Mouse (Mus musculus) heart, adult 2 months (tissue): ENCODE data around the gene Gtf3c1. TPM values are rescaled to one million over a fixed set of nuclear protein-coding genes. Genes with fewer than 3 reads are reported as not detected.
A peak's percentile ranks its signal among the peaks of the same experiment; 100 is the strongest.
"Not testable (repeated sequence)": the region's sequence is repeated elsewhere in the genome, so short reads cannot be mapped to it uniquely, and the experiment has no call there.

ENCODE experiments used
- DNase-seq, 2 experiments: peaks; one replicate each; pipeline ENCODE4 v3.0.0; 2021
- H3K27ac ChIP-seq: fragments of 200-600 bp; 2 replicates; pipeline ENCODE4 v1.8.1; 2022
- H3K27me3 ChIP-seq: fragments of 200-500 bp; 2 replicates; pipeline ENCODE4 v1.6.1; 2012; ENCODE audit warnings: mild to moderate bottlenecking, low read length, inconsistent platforms, mixed read lengths; ENCODE audit not compliant: control insufficient read depth, insufficient read depth
- H3K36me3 ChIP-seq: fragments of 200-500 bp; 2 replicates; pipeline ENCODE4 v1.6.1; 2012; ENCODE audit warnings: low read length, inconsistent platforms; ENCODE audit not compliant: control insufficient read depth, insufficient read depth
- H3K4me1 ChIP-seq: fragments of 200-500 bp; 2 replicates; pipeline ENCODE4 v1.6.1; 2011; ENCODE audit warnings: low read length; ENCODE audit not compliant: control insufficient read depth, insufficient read depth
- H3K4me3 ChIP-seq: fragments of 200-600 bp; 2 replicates; pipeline ENCODE4 v1.8.1; 2022
- H3K79me2 ChIP-seq: fragments of 200-500 bp; replicated peaks from 2 replicates; pipeline ENCODE4 v1.6.1; 2012; ENCODE audit warnings: mild to moderate bottlenecking, inconsistent platforms, low read length, moderate library complexity, mixed read lengths; ENCODE audit not compliant: control insufficient read depth, insufficient read depth
- H3K9ac ChIP-seq: fragments of 200-500 bp; 2 replicates; pipeline ENCODE4 v1.6.1; 2012; ENCODE audit warnings: low read depth, mild to moderate bottlenecking, control low read depth, inconsistent platforms, low read length, mixed read lengths
- CTCF ChIP-seq: fragments of 200-600 bp; IDR thresholded peaks from 2 replicates; pipeline ENCODE4 v1.8.1; 2022; ENCODE audit warnings: antibody characterized with exemption, mild to moderate bottlenecking, moderate library complexity
- EP300 ChIP-seq: fragments of 200-500 bp; IDR thresholded peaks from 2 replicates; pipeline ENCODE4 v1.6.1; 2011; ENCODE audit warnings: low read depth, low read length, control low read depth; ENCODE audit not compliant: insufficient read depth
- POLR2A ChIP-seq: fragments of 200-500 bp; IDR thresholded peaks from 2 replicates; pipeline ENCODE4 v1.6.1; 2011; ENCODE audit warnings: mild to moderate bottlenecking, low read depth, low read length, control low read depth; ENCODE audit not compliant: insufficient read depth
- WGBS: fragments of 180-500 bp; shearing (Covaris S2); methylation state at CpG from one replicate; pipeline ENCODE4 v1.1.7; 2018; 5-methylcytosine and 5-hydroxymethylcytosine counted together
- intact Hi-C: fragments of 180-260 bp; cut with DNase I; formaldehyde crosslinking; loops from one replicate; pipeline ENCODE4 v1.15.1; 2025
- polyA plus RNA-seq: library from polyadenylated mRNA; depleted of rRNA; stranded (reverse); fragments of >200 nt; gene quantifications from 2 replicates; pipeline ENCODE4 v1.2.3, GENCODE M21; 2012
- total RNA-seq, 2 experiments: library from RNA; stranded (reverse); gene quantifications; 2 replicates each; pipeline ENCODE4 v1.2.3; 2021

Gene Gtf3c1
- total and polyA plus RNA-seq, 3 experiments: 30.2 to 47.9 (median 46.3) TPM

- Histone ChIP-seq H3K9ac (no peak overlapping the region), H3K27me3 (no peaks in the 10 kb centered on the region), H3K36me3 (peaks cover 3% of the 10 kb centered on the region; the same call in 1 of the 2 replicates), H3K79me2 (no peaks in the 10 kb centered on the region), H3K27ac (no peak overlapping the region), H3K4me1 (peaks cover 12% of the 10 kb centered on the region), H3K4me3 (no peak overlapping the region)
- intact Hi-C loops: no loop called here
- 7% methylated on average over 2 of the region's 2 CpGs for WGBS
- TF ChIP-seq EP300 (no peak), CTCF (no peak), POLR2A (no peak)
- peak in 1 of 2 experiments; percentile 32 for DNase-seq
Observed at GRCm38 (mm10) chr7:125716724-125717123, 9.1 kb upstream of the Gtf3c1 start.

- intact Hi-C loops: no loop called here
- Histone ChIP-seq H3K79me2 (no peaks in the 10 kb centered on the region), H3K4me3 (no peak overlapping the region), H3K36me3 (no peaks in the 10 kb centered on the region), H3K9ac (no peak overlapping the region), H3K27ac (no peak overlapping the region), H3K27me3 (no peaks in the 10 kb centered on the region), H3K4me1 (peaks cover 8% of the 10 kb centered on the region)
- no peak for TF ChIP-seq EP300
- no peak for TF ChIP-seq POLR2A
- TF ChIP-seq CTCF: no peak
- DNase-seq: no peak
- 70% methylated on average over 3 of the region's 3 CpGs for WGBS
Observed at GRCm38 (mm10) chr7:125714803-125715202, 7.2 kb upstream of the Gtf3c1 start.

- H3K4me1 ChIP-seq, DNase-seq, H3K36me3 ChIP-seq, H3K27ac ChIP-seq, H3K9ac ChIP-seq, H3K27me3 ChIP-seq, H3K79me2 ChIP-seq, H3K4me3 ChIP-seq, intact Hi-C loops: not testable (repeated sequence)
- WGBS: 90% methylated on average over 7 of the region's 7 CpGs
Observed at GRCm38 (mm10) chr7:125713542-125714055, 6.0 kb upstream of the Gtf3c1 start.

GRCm38 (mm10) chr7:125708100-125708499 is 520 bp upstream of the Gtf3c1 start:
- Histone ChIP-seq H3K27ac (peak overlapping the region; percentile 71), H3K36me3 (no peaks in the 10 kb centered on the region), H3K9ac (peak overlapping the region; percentile 79), H3K4me1 (peaks cover 3% of the 10 kb centered on the region), H3K4me3 (peak overlapping the region; percentile 68), H3K79me2 (no peaks in the 10 kb centered on the region), H3K27me3 (no peaks in the 10 kb centered on the region)
- no peak for DNase-seq
- TF ChIP-seq EP300 (no peak), POLR2A (no peak), CTCF (no peak)
- under 1% methylated on average over 15 of the region's 15 CpGs for WGBS
- intact Hi-C loops: no loop called here

GRCm38 (mm10) chr7:125707186-125707585 is 394 bp downstream of the Gtf3c1 start:
- H3K36me3 ChIP-seq: peaks cover 3% of the 10 kb centered on the region
- H3K4me1 ChIP-seq: peaks cover 3% of the 10 kb centered on the region
- no peaks in the 10 kb centered on the region for H3K27me3 ChIP-seq
- 0 out of 2 replicates have a peak, but pooled peaks cover under 1% of the 10 kb centered on the region for H3K79me2 ChIP-seq
- DNase-seq: no peak
- peak overlapping the region; percentile 68 for H3K4me3 ChIP-seq
- WGBS: under 1% methylated on average over 24 of the region's 24 CpGs
- intact Hi-C loops: no loop called here
- H3K27ac ChIP-seq: peak overlapping the region; percentile 89
- peak overlapping the region; percentile 77 for H3K9ac ChIP-seq
- TF ChIP-seq EP300 (no peak), CTCF (peak; percentile 20; the same call in 1 of the 2 replicates), POLR2A (no peak)

GRCm38 (mm10) chr7:125702791-125703190 is 4.8 kb downstream of the Gtf3c1 start:
- 0 out of 2 replicates have a peak, but pooled peaks cover 2% of the 10 kb centered on the region for H3K79me2 ChIP-seq
- H3K9ac ChIP-seq: no peak overlapping the region
- H3K27ac ChIP-seq: no peak overlapping the region
- H3K27me3 ChIP-seq: no peaks in the 10 kb centered on the region
- no peak overlapping the region for H3K4me3 ChIP-seq
- TF ChIP-seq EP300 (no peak), CTCF (no peak), POLR2A (no peak)
- peaks cover 14% of the 10 kb centered on the region for H3K36me3 ChIP-seq
- peaks cover 3% of the 10 kb centered on the region; the same call in 1 of the 2 replicates for H3K4me1 ChIP-seq
- DNase-seq: no peak
- WGBS: 87% methylated on average over 1 of the region's 1 CpGs
- intact Hi-C loops: no loop called here
